Mouse (Mus musculus) cerebellum, adult 2 months (tissue): ENCODE data around the gene Ift80.

Source experiments
- CTCF ChIP-seq: fragments of 200-500 bp; IDR thresholded peaks from 2 replicates; pipeline ENCODE4 v1.5.1; 2011; ENCODE audit warnings: low read depth, mild to moderate bottlenecking, control low read depth, low read length, moderate library complexity, borderline replicate concordance; ENCODE audit not compliant: insufficient read depth
- POLR2A ChIP-seq: fragments of 200-500 bp; IDR thresholded peaks from 2 replicates; pipeline ENCODE4 v1.6.1; 2011; ENCODE audit warnings: low read length, control low read depth, borderline replicate concordance; ENCODE audit not compliant: insufficient read depth

DNA sequence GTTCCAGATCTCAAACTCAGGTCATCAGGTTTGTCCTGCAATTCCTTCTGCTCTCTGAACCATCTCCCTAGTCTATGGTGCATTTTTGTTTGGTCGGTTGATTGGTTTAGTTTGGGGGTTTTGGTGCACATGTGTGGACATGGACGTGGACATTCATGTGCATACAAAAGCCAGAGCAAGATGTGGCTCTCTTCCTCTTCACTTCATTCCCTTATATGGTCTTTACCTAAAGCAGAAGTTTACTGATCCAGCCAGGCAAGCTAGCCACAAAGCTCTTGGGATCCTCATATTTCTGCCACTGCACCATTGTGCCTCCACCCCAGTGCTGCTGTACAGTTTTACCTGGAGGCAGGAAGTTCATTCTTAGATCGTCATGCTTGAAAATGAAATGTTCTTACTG is 12.8 kb upstream of the Ift80 start:
- TF ChIP-seq POLR2A (no peak), CTCF (no peak)
